Mouse (Mus musculus) liver, embryonic 13.5 days (tissue): Measurements from ENCODE around the gene Mob3b. TPM values are rescaled to one million over a fixed set of nuclear protein-coding genes. Genes with fewer than 3 reads are reported as not detected.

Experiments
- ATAC-seq: fragments of 200-750 bp; cut with Nextera tagmentation; 2 replicates; pipeline ENCODE4 v1.8.0; 2017; ENCODE audit warnings: low read depth, mild to moderate bottlenecking, moderate number of reproducible peaks, moderate library complexity
- DNase-seq: peaks from one replicate; pipeline ENCODE4 v3.0.0; 2022
- H3K27ac ChIP-seq: fragments of 300-500 bp; sonication (generic); 2 replicates; pipeline ENCODE4 v1.5.1; 2015; ENCODE audit warnings: moderate library complexity, mild to moderate bottlenecking, inconsistent platforms
- H3K27me3 ChIP-seq: fragments of 300-500 bp; sonication (generic); 2 replicates; pipeline ENCODE4 v1.6.1; 2015; ENCODE audit warnings: mild to moderate bottlenecking, inconsistent platforms
- H3K36me3 ChIP-seq: fragments of 300-500 bp; sonication (generic); 2 replicates; pipeline ENCODE4 v1.6.1; 2015; ENCODE audit warnings: mild to moderate bottlenecking, inconsistent platforms
- H3K4me1 ChIP-seq: fragments of 300-500 bp; sonication (generic); replicated peaks from 2 replicates; pipeline ENCODE4 v1.6.1; 2015; ENCODE audit warnings: inconsistent platforms
- H3K4me2 ChIP-seq: fragments of 300-500 bp; sonication (generic); 2 replicates; pipeline ENCODE4 v1.6.1; 2015; ENCODE audit warnings: inconsistent platforms, mild to moderate bottlenecking, moderate library complexity
- H3K4me3 ChIP-seq: fragments of 300-500 bp; sonication (generic); replicated peaks from 2 replicates; pipeline ENCODE4 v1.5.1; 2015; ENCODE audit warnings: mild to moderate bottlenecking, inconsistent platforms
- H3K9ac ChIP-seq: fragments of 300-500 bp; sonication (generic); 2 replicates; pipeline ENCODE4 v1.6.1; 2015; ENCODE audit warnings: mild to moderate bottlenecking, inconsistent platforms
- H3K9me3 ChIP-seq: fragments of 300-500 bp; sonication (generic); replicated peaks from 2 replicates; pipeline ENCODE4 v1.6.1; 2016; ENCODE audit warnings: inconsistent platforms
- WGBS: fragments of 180-500 bp; shearing (Covaris S2); methylation state at CpG from one replicate; pipeline ENCODE4 v1.1.7; 2015; ENCODE audit not compliant: insufficient replicate concordance; 5-methylcytosine and 5-hydroxymethylcytosine counted together
- polyA plus RNA-seq: library from polyadenylated mRNA; unstranded; fragments of >200 nt; fragmentation: Nextera tagmentation; extraction: Ambion mirVana; gene quantifications from 2 replicates; pipeline ENCODE4 v1.2.1, GENCODE M21; 2015

Gene Mob3b
- polyA plus RNA-seq, 1 experiment from 2014 or later = 4.2 TPM

GRCm38 (mm10) chr4:35031623-35032022, 125.7 kb downstream of the Mob3b start:
- 54% methylated on average over 3 of the region's 3 CpGs for WGBS
- no peaks in the 10 kb centered on the region for H3K9me3 ChIP-seq
- H3K27me3 ChIP-seq = no peaks in the 10 kb centered on the region
- peaks cover 11% of the 10 kb centered on the region; the same call in 1 of the 2 replicates for H3K4me1 ChIP-seq
- no peak for ATAC-seq
- no peaks in the 10 kb centered on the region for H3K36me3 ChIP-seq
- no peak overlapping the region for H3K4me3 ChIP-seq
- H3K4me2 ChIP-seq = no peak overlapping the region
- no peak overlapping the region for H3K9ac ChIP-seq
- DNase-seq = no peak
- H3K27ac ChIP-seq = no peak overlapping the region

- no peak overlapping the region for H3K27ac ChIP-seq
- H3K4me2 ChIP-seq = no peak overlapping the region
- H3K4me1 ChIP-seq = peaks cover 11% of the 10 kb centered on the region; the same call in 1 of the 2 replicates
- ATAC-seq (no peak), DNase-seq (no peak)
- no peaks in the 10 kb centered on the region for H3K36me3 ChIP-seq
- 70% methylated on average over 5 of the region's 5 CpGs for WGBS
- no peaks in the 10 kb centered on the region for H3K9me3 ChIP-seq
- H3K9ac ChIP-seq = no peak overlapping the region
- no peaks in the 10 kb centered on the region for H3K27me3 ChIP-seq
- no peak overlapping the region for H3K4me3 ChIP-seq
These were observed 126.1 kb downstream of the Mob3b start for GRCm38 (mm10) chr4:35031141-35031540.

- H3K27me3 ChIP-seq = no peaks in the 10 kb centered on the region
- DNase-seq = no peak
- ATAC-seq = no peak
- H3K4me2 ChIP-seq = no peak overlapping the region
- no peaks in the 10 kb centered on the region for H3K4me1 ChIP-seq
- H3K36me3 ChIP-seq = no peaks in the 10 kb centered on the region
- H3K4me3 ChIP-seq = no peak overlapping the region
- no peaks in the 10 kb centered on the region for H3K9me3 ChIP-seq
- no peak overlapping the region for H3K9ac ChIP-seq
- H3K27ac ChIP-seq = no peak overlapping the region
- 5% methylated on average over 1 of the region's 1 CpGs for WGBS
These were observed 138.9 kb downstream of the Mob3b start for GRCm38 (mm10) chr4:35018416-35018815.

GRCm38 (mm10) chr4:35012401-35013307, 144.6 kb downstream of the Mob3b start:
- no peak overlapping the region; the same call in 1 of the 2 replicates for H3K4me2 ChIP-seq
- H3K36me3 ChIP-seq = no peaks in the 10 kb centered on the region
- 51% methylated on average over 10 of the region's 10 CpGs for WGBS
- ATAC-seq (no peak), DNase-seq (no peak)
- no peak overlapping the region for H3K9ac ChIP-seq
- no peaks in the 10 kb centered on the region for H3K9me3 ChIP-seq
- H3K27me3 ChIP-seq = no peaks in the 10 kb centered on the region
- no peak overlapping the region for H3K4me3 ChIP-seq
- H3K27ac ChIP-seq = no peak overlapping the region
- H3K4me1 ChIP-seq = 0 out of 2 replicates have a peak, but pooled peaks cover 6% of the 10 kb centered on the region

GRCm38 (mm10) chr4:35006541-35007260, 150.6 kb downstream of the Mob3b start:
- Histone ChIP-seq H3K9ac (no peak overlapping the region), H3K9me3 (no peaks in the 10 kb centered on the region), H3K27me3 (no peaks in the 10 kb centered on the region), H3K4me2 (no peak overlapping the region), H3K36me3 (no peaks in the 10 kb centered on the region), H3K27ac (no peak overlapping the region), H3K4me1 (peaks cover 9% of the 10 kb centered on the region), H3K4me3 (no peak overlapping the region)
- ATAC-seq (no peak), DNase-seq (no peak)
- 53% methylated on average over 11 of the region's 11 CpGs for WGBS

- no peak for ATAC-seq
- no peak overlapping the region for H3K27ac ChIP-seq
These were observed 151.2 kb downstream of the Mob3b start for GRCm38 (mm10) chr4:35006056-35006455.

GRCm38 (mm10) chr4:35005068-35005769, 152.1 kb downstream of the Mob3b start:
- WGBS = 64% methylated on average over 5 of the region's 5 CpGs
- Histone ChIP-seq H3K4me3 (no peak overlapping the region), H3K27ac (no peak overlapping the region), H3K36me3 (no peaks in the 10 kb centered on the region), H3K4me2 (no peak overlapping the region), H3K4me1 (peaks cover 9% of the 10 kb centered on the region), H3K27me3 (no peaks in the 10 kb centered on the region), H3K9ac (no peak overlapping the region), H3K9me3 (no peaks in the 10 kb centered on the region)
- ATAC-seq (no peak), DNase-seq (no peak)

More at GRCm38 (mm10) chr4:35006056-35006455, 151.2 kb downstream of the Mob3b start:
- H3K4me1 ChIP-seq = peaks cover 9% of the 10 kb centered on the region
- H3K9me3 ChIP-seq = no peaks in the 10 kb centered on the region
- no peak for DNase-seq
- H3K9ac ChIP-seq = no peak overlapping the region
- 69% methylated on average over 6 of the region's 6 CpGs for WGBS
- H3K36me3 ChIP-seq = no peaks in the 10 kb centered on the region
- H3K4me2 ChIP-seq = no peak overlapping the region
- H3K27me3 ChIP-seq = no peaks in the 10 kb centered on the region
- no peak overlapping the region for H3K4me3 ChIP-seq

GRCm38 (mm10) chr4:35004473-35004872, 152.8 kb downstream of the Mob3b start:
- no peak overlapping the region for H3K27ac ChIP-seq
- 61% methylated on average over 8 of the region's 8 CpGs for WGBS

GRCm38 (mm10) chr4:35003550-35004326, 153.5 kb downstream of the Mob3b start:
- H3K27me3 ChIP-seq = no peaks in the 10 kb centered on the region
- no peak for ATAC-seq

More at GRCm38 (mm10) chr4:35004473-35004872, 152.8 kb downstream of the Mob3b start:
- H3K36me3 ChIP-seq = no peaks in the 10 kb centered on the region
- ATAC-seq (no peak), DNase-seq (no peak)
- H3K4me1 ChIP-seq = peaks cover 9% of the 10 kb centered on the region
- no peaks in the 10 kb centered on the region for H3K27me3 ChIP-seq
- H3K4me2 ChIP-seq = no peak overlapping the region
- H3K9ac ChIP-seq = no peak overlapping the region
- no peak overlapping the region for H3K4me3 ChIP-seq
- no peaks in the 10 kb centered on the region for H3K9me3 ChIP-seq

GRCm38 (mm10) chr4:34996616-34997015, 160.7 kb downstream of the Mob3b start:
- H3K9ac ChIP-seq = no peak overlapping the region
- no peak for ATAC-seq
- H3K4me3 ChIP-seq = no peak overlapping the region
- 79% methylated on average over 7 of the region's 7 CpGs for WGBS
- no peaks in the 10 kb centered on the region for H3K27me3 ChIP-seq
- H3K27ac ChIP-seq = no peak overlapping the region
- DNase-seq = no peak
- no peaks in the 10 kb centered on the region for H3K36me3 ChIP-seq
- H3K9me3 ChIP-seq = no peaks in the 10 kb centered on the region
- peaks cover 7% of the 10 kb centered on the region; the same call in 1 of the 2 replicates for H3K4me1 ChIP-seq
- H3K4me2 ChIP-seq = no peak overlapping the region

More at GRCm38 (mm10) chr4:35003550-35004326, 153.5 kb downstream of the Mob3b start:
- peaks cover 9% of the 10 kb centered on the region for H3K4me1 ChIP-seq
- 70% methylated on average over 8 of the region's 8 CpGs for WGBS
- no peak overlapping the region for H3K27ac ChIP-seq
- H3K4me3 ChIP-seq = no peak overlapping the region
- no peak for DNase-seq
- no peak overlapping the region for H3K9ac ChIP-seq
- H3K4me2 ChIP-seq = no peak overlapping the region
- H3K9me3 ChIP-seq = no peaks in the 10 kb centered on the region
- H3K36me3 ChIP-seq = no peaks in the 10 kb centered on the region
